Mouse (Mus musculus) embryonic facial prominence, embryonic 10.5 days (tissue): Measurements from ENCODE around the gene Pabpc6. TPM values are rescaled to one million over a fixed set of nuclear protein-coding genes. Genes with fewer than 3 reads are reported as not detected.

Experiments
- DNase-seq: peaks from one replicate; pipeline ENCODE4 v3.0.0-alpha.2; 2017; ENCODE audit warnings: low spot score
- H3K27ac ChIP-seq: fragments of 300-500 bp; sonication (generic); replicated peaks from 2 replicates; pipeline ENCODE4 v1.5.1; 2016; ENCODE audit warnings: mild to moderate bottlenecking
- H3K27me3 ChIP-seq: fragments of 300-500 bp; sonication (generic); replicated peaks from 2 replicates; pipeline ENCODE4 v1.6.1; 2016; ENCODE audit warnings: low read depth, mild to moderate bottlenecking; ENCODE audit not compliant: poor library complexity, severe bottlenecking
- H3K36me3 ChIP-seq: fragments of 300-500 bp; sonication (generic); replicated peaks from 2 replicates; pipeline ENCODE4 v1.6.1; 2016; ENCODE audit warnings: mild to moderate bottlenecking, moderate library complexity
- H3K4me1 ChIP-seq: fragments of 300-500 bp; sonication (generic); 2 replicates; pipeline ENCODE4 v1.6.1; 2016
- H3K4me3 ChIP-seq: fragments of 300-500 bp; sonication (generic); 2 replicates; pipeline ENCODE4 v1.5.1; 2016; ENCODE audit warnings: mild to moderate bottlenecking, moderate library complexity
- H3K9me3 ChIP-seq: fragments of 300-500 bp; sonication (generic); 2 replicates; pipeline ENCODE4 v1.6.1; 2016; ENCODE audit warnings: mild to moderate bottlenecking
- WGBS: fragments of 180-500 bp; shearing (Covaris S2); methylation state at CpG from one replicate; pipeline ENCODE4 v1.1.7; 2016; 5-methylcytosine and 5-hydroxymethylcytosine counted together
- polyA plus RNA-seq: library from polyadenylated mRNA; unstranded; fragments of >200 nt; fragmentation: Nextera tagmentation; extraction: Ambion mirVana; gene quantifications from 2 replicates; pipeline ENCODE4 v1.2.1, GENCODE M21; 2016

The Pabpc6 gene
- polyA plus RNA-seq = not detected in 2 replicates

GRCm38 (mm10) chr17:9669283-9669905 is at the start of gene Pabpc6:
Gene Pabpc6 (minus strand): TSS chr17:9669717.
- WGBS = 93% methylated on average over 36 of the region's 36 CpGs
- H3K4me1 ChIP-seq = no peaks in the 10 kb centered on the region
- H3K27me3 ChIP-seq = no peaks in the 10 kb centered on the region
- DNase-seq = no peak
- H3K36me3 ChIP-seq = no peaks in the 10 kb centered on the region
- no peak within 1 kb of the TSS for H3K27ac ChIP-seq
- H3K9me3 ChIP-seq = 0 out of 2 replicates have a peak, but pooled peaks cover 5% of the 10 kb centered on the region
- no peak within 1 kb of the TSS for H3K4me3 ChIP-seq

- no peaks in the 10 kb centered on the region for H3K4me1 ChIP-seq
- WGBS = 88% methylated on average over 6 of the region's 6 CpGs
Measured at GRCm38 (mm10) chr17:9710910-9711309, 41.4 kb upstream of the Pabpc6 start.

GRCm38 (mm10) chr17:9708888-9709287 is 39.4 kb upstream of the Pabpc6 start:
- Histone ChIP-seq H3K4me1 (no peaks in the 10 kb centered on the region), H3K27ac (no peak overlapping the region), H3K36me3 (no peaks in the 10 kb centered on the region), H3K27me3 (no peaks in the 10 kb centered on the region), H3K4me3 (no peak overlapping the region), H3K9me3 (no peaks in the 10 kb centered on the region)
- no peak for DNase-seq
- WGBS = 92% methylated on average over 3 of the region's 3 CpGs

More at GRCm38 (mm10) chr17:9710910-9711309, 41.4 kb upstream of the Pabpc6 start:
- no peak for DNase-seq
- no peaks in the 10 kb centered on the region for H3K36me3 ChIP-seq
- H3K27ac ChIP-seq = no peak overlapping the region
- H3K9me3 ChIP-seq = no peaks in the 10 kb centered on the region
- no peaks in the 10 kb centered on the region for H3K27me3 ChIP-seq
- no peak overlapping the region for H3K4me3 ChIP-seq

- Histone ChIP-seq H3K27ac (no peak overlapping the region), H3K36me3 (no peaks in the 10 kb centered on the region), H3K4me3 (no peak overlapping the region), H3K4me1 (no peaks in the 10 kb centered on the region), H3K9me3 (no peaks in the 10 kb centered on the region), H3K27me3 (no peaks in the 10 kb centered on the region)
- no peak for DNase-seq
- WGBS = 93% methylated on average over 1 of the region's 1 CpGs
Measured at GRCm38 (mm10) chr17:9707356-9707755, 37.8 kb upstream of the Pabpc6 start.

GRCm38 (mm10) chr17:9697763-9698162 is 28.2 kb upstream of the Pabpc6 start:
- H3K9me3 ChIP-seq = no peaks in the 10 kb centered on the region
- 72% methylated on average over 7 of the region's 7 CpGs for WGBS
- H3K27me3 ChIP-seq = no peaks in the 10 kb centered on the region
- H3K27ac ChIP-seq = no peak overlapping the region
- H3K36me3 ChIP-seq = no peaks in the 10 kb centered on the region
- H3K4me3 ChIP-seq = no peak overlapping the region
- DNase-seq = no peak
- H3K4me1 ChIP-seq = no peaks in the 10 kb centered on the region

DNA sequence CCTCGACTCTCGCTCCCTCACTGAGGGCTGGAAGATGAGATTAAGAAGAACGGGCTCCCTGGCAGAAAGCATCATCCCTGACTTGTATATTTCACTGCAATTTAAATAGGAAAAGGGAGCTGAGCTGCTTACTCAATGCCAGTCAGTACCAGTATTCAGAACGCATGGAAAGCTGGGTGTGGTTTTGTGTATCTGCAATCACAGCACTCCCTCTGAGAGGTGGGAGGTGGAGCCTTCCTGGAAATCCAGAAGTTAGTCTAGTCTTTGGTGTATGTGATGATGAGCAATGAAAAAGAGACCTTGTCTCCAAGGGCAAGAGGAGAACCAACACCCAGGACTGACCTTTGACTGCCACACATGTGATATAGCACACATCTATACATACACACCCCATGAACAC is 21.7 kb upstream of the Pabpc6 start:
- no peaks in the 10 kb centered on the region for H3K4me1 ChIP-seq
- no peaks in the 10 kb centered on the region for H3K27me3 ChIP-seq
- no peak for DNase-seq
- H3K27ac ChIP-seq = no peak overlapping the region
- no peaks in the 10 kb centered on the region for H3K36me3 ChIP-seq
- no peaks in the 10 kb centered on the region for H3K9me3 ChIP-seq
- 71% methylated on average over 4 of the region's 4 CpGs for WGBS
- H3K4me3 ChIP-seq = no peak overlapping the region

DNA sequence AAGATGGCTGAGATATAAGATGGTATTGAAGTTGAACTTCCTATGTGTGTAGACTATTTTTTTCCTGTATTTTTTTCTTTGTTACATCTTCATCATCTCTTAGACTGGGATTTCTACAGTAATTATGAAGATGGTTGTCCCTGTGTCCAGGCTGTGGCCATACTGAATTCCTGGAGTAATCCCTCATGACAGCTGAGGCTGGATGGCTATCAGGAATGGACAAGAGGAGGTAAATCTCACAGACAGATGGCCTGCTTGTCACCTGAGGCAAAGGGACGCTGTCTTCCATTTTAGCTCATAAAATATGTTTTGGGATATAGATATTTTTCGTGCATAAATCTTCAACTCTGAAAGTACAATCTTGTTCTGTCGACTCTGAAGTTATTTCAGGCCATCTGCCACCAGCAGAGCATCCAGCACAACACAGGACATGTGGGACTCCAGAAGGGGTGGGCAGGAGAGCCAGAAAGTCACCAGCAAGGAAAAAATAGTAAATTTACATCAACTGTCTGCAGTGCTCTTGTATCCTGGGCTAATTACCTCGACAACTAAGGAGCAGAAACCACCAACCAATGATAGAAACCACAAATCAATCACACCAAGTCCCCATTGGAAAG is 14.1 kb upstream of the Pabpc6 start:
- no peak overlapping the region for H3K4me3 ChIP-seq
- H3K27me3 ChIP-seq = no peaks in the 10 kb centered on the region
- no peaks in the 10 kb centered on the region for H3K36me3 ChIP-seq
- no peaks in the 10 kb centered on the region for H3K4me1 ChIP-seq
- H3K9me3 ChIP-seq = no peaks in the 10 kb centered on the region
- WGBS = 83% methylated on average over 4 of the region's 4 CpGs
- no peak overlapping the region for H3K27ac ChIP-seq
- no peak for DNase-seq

DNA sequence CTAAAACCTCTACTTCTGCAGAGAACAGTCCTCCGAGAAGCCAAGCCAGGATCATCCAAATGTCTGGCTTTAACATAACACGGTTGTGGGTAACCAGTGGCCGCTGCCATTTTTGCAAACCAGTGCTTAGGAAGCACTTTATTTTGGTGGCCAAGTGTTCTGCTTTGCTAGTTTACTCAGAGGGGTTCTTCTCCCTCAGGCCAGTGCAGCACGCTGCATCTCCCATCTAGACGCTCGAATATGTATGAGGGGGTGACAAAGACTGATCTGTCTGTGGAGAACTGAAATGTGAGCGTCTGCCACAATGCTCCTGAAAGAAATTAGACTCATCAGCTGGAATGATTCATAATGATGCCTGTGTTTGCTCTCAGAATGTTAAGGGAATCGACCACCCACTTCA is 11.2 kb upstream of the Pabpc6 start:
- Histone ChIP-seq H3K9me3 (no peaks in the 10 kb centered on the region), H3K4me3 (no peak overlapping the region), H3K36me3 (no peaks in the 10 kb centered on the region), H3K4me1 (no peaks in the 10 kb centered on the region), H3K27me3 (no peaks in the 10 kb centered on the region), H3K27ac (no peak overlapping the region)
- 62% methylated on average over 8 of the region's 8 CpGs for WGBS
- no peak for DNase-seq

DNA sequence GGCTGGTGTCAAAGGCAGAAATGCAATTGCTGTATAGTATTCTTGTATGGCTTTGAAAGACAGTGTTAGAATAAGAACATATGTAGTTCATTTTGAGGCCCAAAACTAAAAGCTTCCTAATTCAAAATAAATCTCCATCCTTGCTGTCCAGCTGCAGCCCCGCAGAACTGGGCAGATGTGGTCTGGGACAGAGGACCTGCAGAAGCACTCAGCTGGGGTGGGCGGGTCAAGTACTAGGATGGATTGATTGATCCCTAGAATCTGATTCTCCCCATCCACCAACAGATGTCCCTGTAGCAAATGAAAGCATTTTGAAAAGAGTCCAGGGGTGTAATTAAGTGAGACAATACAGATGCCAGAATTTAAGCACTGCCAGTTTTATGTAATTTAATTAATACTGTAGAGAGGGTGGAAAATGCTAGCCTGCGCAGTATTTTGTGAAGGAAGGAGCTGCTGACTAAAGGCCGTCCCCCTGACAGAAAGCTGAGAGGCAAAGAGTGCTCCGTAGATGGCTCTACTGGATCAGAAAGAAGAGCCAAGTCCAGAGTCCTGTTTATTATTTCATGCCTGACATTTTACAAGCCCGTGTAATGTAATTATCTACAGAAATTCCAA is 5.8 kb upstream of the Pabpc6 start:
- Histone ChIP-seq H3K9me3 (no peaks in the 10 kb centered on the region), H3K4me3 (no peak overlapping the region), H3K4me1 (no peaks in the 10 kb centered on the region), H3K27me3 (no peaks in the 10 kb centered on the region), H3K27ac (no peak overlapping the region), H3K36me3 (no peaks in the 10 kb centered on the region)
- 78% methylated on average over 6 of the region's 6 CpGs for WGBS
- DNase-seq = no peak

- Histone ChIP-seq H3K27me3 (no peaks in the 10 kb centered on the region), H3K9me3 (0 out of 2 replicates have a peak, but pooled peaks cover 5% of the 10 kb centered on the region), H3K4me3 (no peak overlapping the region), H3K4me1 (no peaks in the 10 kb centered on the region), H3K27ac (no peak overlapping the region), H3K36me3 (no peaks in the 10 kb centered on the region)
- DNase-seq = no peak
- 94% methylated on average over 9 of the region's 9 CpGs for WGBS
Measured at GRCm38 (mm10) chr17:9667955-9668354, 1.6 kb downstream of the Pabpc6 start.

DNA sequence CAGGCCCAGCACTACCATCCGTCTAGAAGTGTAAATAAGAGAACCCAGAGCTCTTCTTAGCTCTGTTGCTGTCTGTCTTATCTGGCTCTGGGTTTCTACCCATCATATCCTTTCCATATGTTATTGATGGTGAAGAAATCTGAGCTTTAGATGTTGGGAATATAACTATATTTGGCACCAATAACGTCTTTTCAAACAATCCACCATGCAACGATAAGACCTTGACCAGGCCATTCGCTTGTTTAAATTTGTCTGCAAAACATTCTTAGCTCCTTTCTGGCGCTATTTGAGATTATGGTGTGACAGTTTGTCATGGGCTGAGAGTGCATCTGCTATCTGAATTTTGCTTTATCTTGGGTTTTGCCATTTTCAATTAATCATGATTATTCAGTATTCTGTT is 10.9 kb downstream of the Pabpc6 start:
- no peaks in the 10 kb centered on the region for H3K27me3 ChIP-seq
- H3K4me1 ChIP-seq = peaks cover 9% of the 10 kb centered on the region; the same call in 1 of the 2 replicates
- no peak overlapping the region for H3K27ac ChIP-seq
- H3K36me3 ChIP-seq = no peaks in the 10 kb centered on the region
- WGBS = 89% methylated on average over 5 of the region's 5 CpGs
- no peak overlapping the region for H3K4me3 ChIP-seq
- no peaks in the 10 kb centered on the region for H3K9me3 ChIP-seq
- no peak for DNase-seq

GRCm38 (mm10) chr17:9654155-9654554 is 15.4 kb downstream of the Pabpc6 start:
- Histone ChIP-seq H3K27ac (no peak overlapping the region), H3K4me1 (no peaks in the 10 kb centered on the region), H3K27me3 (no peaks in the 10 kb centered on the region), H3K9me3 (no peaks in the 10 kb centered on the region), H3K36me3 (no peaks in the 10 kb centered on the region), H3K4me3 (no peak overlapping the region)
- DNase-seq = no peak
- 84% methylated on average over 3 of the region's 3 CpGs for WGBS

GRCm38 (mm10) chr17:9647644-9648043 is 21.9 kb downstream of the Pabpc6 start:
- Histone ChIP-seq H3K4me1 (no peaks in the 10 kb centered on the region), H3K4me3 (no peak overlapping the region), H3K27ac (no peak overlapping the region), H3K9me3 (no peaks in the 10 kb centered on the region), H3K36me3 (no peaks in the 10 kb centered on the region), H3K27me3 (no peaks in the 10 kb centered on the region)
- DNase-seq = no peak
- WGBS = 86% methylated on average over 4 of the region's 4 CpGs
